Mouse (Mus musculus) lung, postnatal 0 days (tissue): ENCODE measurements around the gene Sema6d.

Source experiments
- CTCF ChIP-seq: IDR thresholded peaks from 2 replicates; pipeline ENCODE4 v1.5.1; 2016; ENCODE audit warnings: antibody characterized with exemption, mild to moderate bottlenecking
- EP300 ChIP-seq: IDR thresholded peaks from 2 replicates; pipeline ENCODE4 v1.6.1; 2016; ENCODE audit warnings: antibody characterized with exemption, mild to moderate bottlenecking, control low read depth

DNA sequence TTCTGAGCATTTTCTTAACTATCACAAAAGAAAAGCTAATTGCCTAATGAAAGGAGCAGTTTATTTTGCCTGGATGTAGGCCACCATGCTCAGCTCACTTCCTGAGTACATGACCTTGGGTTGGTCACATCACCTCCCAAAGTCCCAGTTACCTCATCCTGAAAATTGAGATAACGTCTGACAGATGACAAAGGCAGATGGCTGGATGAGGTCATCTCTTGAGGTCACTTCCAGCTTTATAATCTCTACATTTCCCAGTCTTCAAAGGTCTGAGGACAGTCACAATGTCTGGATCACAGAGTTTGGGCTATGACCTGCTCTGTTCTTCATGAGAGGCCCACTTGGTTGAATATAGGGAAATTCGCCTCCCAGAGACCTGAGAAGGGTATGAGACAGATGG, 366.1 kb downstream of the Sema6d start:
- TF ChIP-seq CTCF: no peak
- TF ChIP-seq EP300: no peak
